ENCODE assay signal across 25 mouse cellular contexts in the genomic region with DNA sequence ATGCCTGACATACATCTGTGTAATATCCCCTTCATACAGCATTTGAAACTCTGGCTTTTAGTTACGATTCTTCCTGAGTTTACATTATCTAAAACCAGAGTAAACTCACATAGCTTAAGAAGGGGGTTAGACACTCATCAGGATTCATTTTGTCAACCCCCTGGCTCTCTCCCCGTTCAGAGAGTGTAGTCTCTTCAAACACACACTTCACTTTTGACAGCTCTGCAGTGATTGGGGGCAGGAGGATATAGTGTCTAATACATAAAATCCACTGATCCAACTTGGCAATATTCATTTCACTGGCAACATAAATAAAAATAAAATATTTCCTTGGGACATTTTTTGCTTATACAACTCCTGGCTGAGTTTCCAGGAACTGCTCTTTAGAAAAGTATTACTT.
A peak's percentile ranks its signal among the peaks of the same experiment; 100 is the strongest.
DNase-seq lines count a peak whose midpoint lies in the region; ATAC-seq and TF ChIP-seq lines count a peak whose summit lies in the region.
"Had no signal": no experiment of that assay in that cellular context is flagged by ENCODE, and none has a peak within 500 bp of the region (broad histone marks: within the 10 kb centered on the region; RNA-seq: fewer than 3 reads in every experiment).

No protein-coding gene starts in this region.

- no peaks in the 10 kb centered on the region for H3K36me3 ChIP-seq in intestine, embryonic 15.5 days
- no peaks in the 10 kb centered on the region for H3K36me3 ChIP-seq in intestine, postnatal 0 days (ENCODE audit: control insufficient read depth, insufficient read depth)
- no peaks in the 10 kb centered on the region for H3K36me3 ChIP-seq in stomach, embryonic 14.5 days (ENCODE audit: control insufficient read depth, insufficient read depth, low read length)
- no peaks in the 10 kb centered on the region for H3K36me3 ChIP-seq in stomach, postnatal 0 days (ENCODE audit: control insufficient read depth, insufficient read depth, low read length)
- H3K36me3 ChIP-seq in stomach, embryonic 16.5 days (ENCODE audit: control insufficient read depth, insufficient read depth, low read length), result no peaks in the 10 kb centered on the region
- H3K36me3 ChIP-seq: embryonic facial prominence, embryonic 13.5 days; G1E; hindbrain, embryonic 12.5 days; hindbrain, embryonic 15.5 days had no signal

- H3K9me3 ChIP-seq in intestine, embryonic 15.5 days, result no peaks in the 10 kb centered on the region
- no peaks in the 10 kb centered on the region for H3K9me3 ChIP-seq in intestine, postnatal 0 days (ENCODE audit: control insufficient read depth)
- H3K9me3 ChIP-seq in stomach, embryonic 14.5 days (ENCODE audit: control insufficient read depth, low read depth, low read length), result no peaks in the 10 kb centered on the region
- no peaks in the 10 kb centered on the region for H3K9me3 ChIP-seq in stomach, postnatal 0 days (ENCODE audit: control insufficient read depth, low read length)
- no peaks in the 10 kb centered on the region for H3K9me3 ChIP-seq in stomach, embryonic 16.5 days (replicated peaks; ENCODE audit: control insufficient read depth, low read length)
- H3K9me3 ChIP-seq: embryonic facial prominence, embryonic 13.5 days; G1E; hindbrain, embryonic 12.5 days; hindbrain, embryonic 15.5 days had no signal

- no peaks in the 10 kb centered on the region for H3K27me3 ChIP-seq in intestine, embryonic 15.5 days (replicated peaks)
- H3K27me3 ChIP-seq in intestine, postnatal 0 days (replicated peaks; ENCODE audit: control insufficient read depth, insufficient read depth, low read length), result no peaks in the 10 kb centered on the region
- H3K27me3 ChIP-seq in stomach, embryonic 14.5 days (ENCODE audit: control insufficient read depth, insufficient read depth, low read length), result no peaks in the 10 kb centered on the region
- no peaks in the 10 kb centered on the region for H3K27me3 ChIP-seq in stomach, postnatal 0 days (ENCODE audit: control insufficient read depth, insufficient read depth, low read length)
- H3K27me3 ChIP-seq in stomach, embryonic 16.5 days (ENCODE audit: control insufficient read depth, insufficient read depth, low read length), result no peaks in the 10 kb centered on the region
- H3K27me3 ChIP-seq: CH12.LX; embryonic facial prominence, embryonic 13.5 days; hindbrain, embryonic 12.5 days; hindbrain, embryonic 15.5 days; Patski had no signal

- H3K4me3 ChIP-seq in intestine, embryonic 15.5 days (replicated peaks), result no peak overlapping the region
- H3K4me3 ChIP-seq in intestine, postnatal 0 days (ENCODE audit: low read depth, low read length), result no peak overlapping the region
- H3K4me3 ChIP-seq in stomach, embryonic 14.5 days (ENCODE audit: low read depth, low read length), result no peak overlapping the region
- H3K4me3 ChIP-seq in stomach, postnatal 0 days (ENCODE audit: low read depth, low read length), result no peak overlapping the region
- no peak overlapping the region for H3K4me3 ChIP-seq in stomach, embryonic 16.5 days (replicated peaks; ENCODE audit: low read length)
- H3K4me3 ChIP-seq: embryonic facial prominence, embryonic 13.5 days; gastrocnemius, adult 2 months; hindbrain, embryonic 12.5 days; hindbrain, embryonic 15.5 days had no signal

- no peak overlapping the region for H3K4me2 ChIP-seq in intestine, embryonic 15.5 days (replicated peaks)
- no peak overlapping the region for H3K4me2 ChIP-seq in intestine, postnatal 0 days (replicated peaks; ENCODE audit: low read depth)
- no peak overlapping the region for H3K4me2 ChIP-seq in stomach, embryonic 14.5 days (replicated peaks; ENCODE audit: low read depth, low read length)
- no peak overlapping the region for H3K4me2 ChIP-seq in stomach, postnatal 0 days (replicated peaks; ENCODE audit: low read depth)
- H3K4me2 ChIP-seq in stomach, embryonic 16.5 days (ENCODE audit: low read depth, low read length), result no peak overlapping the region
- H3K4me2 ChIP-seq: embryonic facial prominence, embryonic 13.5 days; heart, embryonic 11.5 days; hindbrain, embryonic 12.5 days; hindbrain, embryonic 15.5 days had no signal

- TF ChIP-seq EP300 in stomach, postnatal 0 days (optimal IDR thresholded peaks at IDR 0.05), result no peak

- H3K27ac ChIP-seq in intestine, embryonic 15.5 days, result no peak overlapping the region
- no peak overlapping the region for H3K27ac ChIP-seq in intestine, postnatal 0 days (ENCODE audit: low read depth, low read length)
- 0 out of 2 replicates have a peak overlapping the region, but pooled peaks have one; percentile 52 for H3K27ac ChIP-seq in stomach, embryonic 14.5 days (ENCODE audit: low read length)
- H3K27ac ChIP-seq in stomach, postnatal 0 days (replicated peaks), result no peak overlapping the region
- H3K27ac ChIP-seq in stomach, embryonic 16.5 days (ENCODE audit: low read length), result no peak overlapping the region
- H3K27ac ChIP-seq: embryonic facial prominence, embryonic 13.5 days; gastrocnemius, adult 2 months; hindbrain, embryonic 12.5 days; hindbrain, embryonic 15.5 days had no signal

- H3K9ac ChIP-seq in intestine, embryonic 15.5 days, result no peak overlapping the region
- no peak overlapping the region for H3K9ac ChIP-seq in intestine, postnatal 0 days (ENCODE audit: low read depth, low read length)
- H3K9ac ChIP-seq in stomach, embryonic 14.5 days (replicated peaks; ENCODE audit: low read depth, low read length), result no peak overlapping the region
- H3K9ac ChIP-seq in stomach, postnatal 0 days (ENCODE audit: low read length), result no peak overlapping the region
- no peak overlapping the region for H3K9ac ChIP-seq in stomach, embryonic 16.5 days (ENCODE audit: low read length)
- H3K9ac ChIP-seq: embryonic facial prominence, embryonic 13.5 days; forebrain, postnatal 0 days; hindbrain, embryonic 12.5 days; hindbrain, embryonic 15.5 days had no signal

- no peak for DNase-seq in stomach, postnatal 0 days (ENCODE audit: low spot score)
- no peak for DNase-seq in adrenal gland, adult 18-20 months (ENCODE audit: low spot score in 2 of 2)
- DNase-seq: adrenal gland, adult 2 months; adrenal gland, postnatal 14 days; B cell, adult 2 months; cerebellum, adult 11 months; cerebellum, adult 2 months; cerebellum, adult 9-11 months; cerebellum, postnatal 25 days; forebrain, postnatal 0 days; gastrocnemius, adult 2 months; gastrocnemius, postnatal 14 days; heart, adult 11 months had no signal

- 30% methylated on average over 2 of the region's 2 CpGs for WGBS in intestine, embryonic 15.5 days
- 41% methylated on average over 2 of the region's 2 CpGs for WGBS in intestine, postnatal 0 days
- WGBS in stomach, embryonic 14.5 days, result 22% methylated on average over 2 of the region's 2 CpGs
- WGBS in stomach, postnatal 0 days, result 29% methylated on average over 2 of the region's 2 CpGs
- 36% methylated on average over 2 of the region's 2 CpGs for WGBS in stomach, embryonic 16.5 days

- no peaks in the 10 kb centered on the region for H3K4me1 ChIP-seq in intestine, embryonic 15.5 days (replicated peaks)
- no peaks in the 10 kb centered on the region for H3K4me1 ChIP-seq in intestine, postnatal 0 days (replicated peaks; ENCODE audit: control insufficient read depth, insufficient read depth, low read length)
- H3K4me1 ChIP-seq in stomach, embryonic 14.5 days (ENCODE audit: control insufficient read depth, insufficient read depth, low read length), result no peaks in the 10 kb centered on the region
- H3K4me1 ChIP-seq in stomach, postnatal 0 days (replicated peaks; ENCODE audit: control insufficient read depth, insufficient read depth), result no peaks in the 10 kb centered on the region
- peaks cover 6% of the 10 kb centered on the region; the same call in 1 of the 2 replicates for H3K4me1 ChIP-seq in stomach, embryonic 16.5 days (ENCODE audit: control insufficient read depth, insufficient read depth, low read length)
- H3K4me1 ChIP-seq: embryonic facial prominence, embryonic 13.5 days; hindbrain, embryonic 12.5 days; hindbrain, embryonic 15.5 days had no signal

- no peak for TF ChIP-seq CTCF in intestine, postnatal 0 days (IDR thresholded peaks at IDR 0.05; ENCODE audit: low read depth)
- no peak for TF ChIP-seq CTCF in stomach, postnatal 0 days (IDR thresholded peaks at IDR 0.05; ENCODE audit: low read depth)

- peak; percentile 49; the same call in 1 of the 2 replicates for ATAC-seq in intestine, embryonic 15.5 days
- ATAC-seq in intestine, postnatal 0 days, result no peak
- ATAC-seq in stomach, embryonic 14.5 days (ENCODE audit: insufficient number of reproducible peaks, insufficient read depth, low FRiP score, low read depth), result peak; percentile 58; the same call in 1 of the 2 replicates
- ATAC-seq in stomach, postnatal 0 days (ENCODE audit: low FRiP score, low TSS enrichment), result no peak
- ATAC-seq in stomach, embryonic 16.5 days (ENCODE audit: insufficient read depth, low FRiP score), result peak; percentile 89
- ATAC-seq: forebrain, embryonic 14.5 days; forebrain, postnatal 0 days; Patski had no signal

Comparison
In these comparisons a context has a peak if more than half of its experiments do, and no peak if none do; other contexts are left out.
1. ATAC-seq: peak in intestine, embryonic 15.5 days (single experiment), stomach, embryonic 14.5 days (single experiment) and stomach, embryonic 16.5 days (single experiment); none in intestine, postnatal 0 days (single experiment) and stomach, postnatal 0 days (single experiment).